Mouse (Mus musculus) testis, postnatal 14 days (tissue): ENCODE results near the gene Ndel1.
"Not testable (repeated sequence)": the region's sequence is repeated elsewhere in the genome, so short reads cannot be mapped to it uniquely, and the experiment has no call there.

Source experiments
- DNase-seq: peaks from one replicate; pipeline ENCODE4 v3.0.0; 2021; ENCODE audit warnings: low spot score

Gene Ndel1

GRCm38 (mm10) chr11:68850862-68851261 lies 20.8 kb downstream of the Ndel1 start:
- no peak for DNase-seq

DNA sequence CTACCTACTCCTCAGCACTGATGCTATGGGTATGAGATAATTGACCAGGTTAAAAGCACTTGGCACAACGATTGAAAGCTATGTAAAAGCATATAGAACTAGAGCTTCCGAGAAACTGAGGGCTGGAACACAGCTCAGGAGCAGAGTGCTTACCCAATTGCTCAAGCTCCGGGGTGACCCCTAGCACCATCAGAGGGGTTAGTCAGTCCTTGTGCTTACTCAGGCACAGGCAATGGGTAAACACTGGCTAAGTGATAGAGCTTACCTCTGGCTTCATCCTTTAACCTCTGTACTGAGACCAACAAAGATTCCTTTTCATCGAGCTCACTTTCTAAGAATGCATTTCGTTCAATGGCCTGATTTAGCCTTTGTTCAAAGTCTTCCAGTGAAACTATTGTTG lies 32.1 kb downstream of the Ndel1 start:
- DNase-seq = no peak

DNA sequence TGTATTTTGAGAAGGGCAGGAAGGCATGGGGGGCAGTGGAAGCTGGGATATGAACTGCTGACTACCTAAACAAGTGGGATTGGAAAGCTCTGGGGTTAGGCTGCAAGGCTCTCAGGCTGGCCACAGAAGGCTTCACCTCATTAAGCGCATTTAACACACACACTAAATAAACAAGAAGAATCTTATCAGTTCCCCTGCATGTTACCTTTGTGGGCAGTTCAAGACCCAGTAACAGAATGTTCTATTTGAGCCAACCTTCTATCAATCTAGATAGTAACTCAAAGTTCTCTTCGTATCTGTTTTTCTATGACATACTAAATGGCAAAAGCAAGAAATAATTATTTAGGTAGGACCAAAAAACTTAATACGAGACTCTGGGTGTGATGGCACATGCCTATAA lies 36.6 kb downstream of the Ndel1 start:
- no peak for DNase-seq

DNA sequence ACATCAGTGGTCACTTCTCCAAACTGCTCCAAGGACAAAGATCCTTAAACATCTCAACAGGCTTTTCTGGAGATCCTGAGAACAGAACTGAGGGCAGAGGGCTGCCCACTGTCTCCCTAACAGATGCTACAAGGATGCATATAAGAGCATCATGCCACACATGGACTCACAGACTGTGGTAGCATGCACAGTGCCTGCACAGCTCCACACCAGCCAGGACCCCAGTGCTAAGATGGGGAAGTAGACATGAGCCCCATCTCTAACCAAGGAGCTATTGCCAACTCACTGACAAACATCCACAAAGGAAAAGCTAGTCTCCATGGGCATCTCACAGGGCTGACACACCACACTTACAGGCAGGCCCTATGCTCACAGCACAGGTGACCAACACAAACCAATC lies 38.1 kb downstream of the Ndel1 start:
- DNase-seq = no peak

DNA sequence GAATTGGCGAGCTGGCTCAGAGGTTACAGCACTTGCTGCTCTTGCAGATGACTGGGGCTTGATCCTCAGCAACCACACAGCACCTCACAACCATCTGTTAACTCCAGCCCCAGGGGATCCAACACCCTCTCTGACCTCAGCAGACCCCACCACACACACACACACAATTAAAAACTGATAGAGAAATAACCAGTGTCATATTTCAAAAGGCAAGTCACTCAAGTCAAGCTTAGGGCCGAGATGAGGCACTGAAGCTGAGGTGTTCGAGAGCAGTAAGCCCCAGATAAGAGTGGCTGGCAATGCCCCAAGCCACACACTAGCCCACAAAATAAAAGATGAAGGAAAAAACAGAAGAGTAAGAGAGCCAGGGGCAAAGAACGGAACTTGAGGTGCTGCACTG lies 38.9 kb downstream of the Ndel1 start:
- no peak for DNase-seq

GRCm38 (mm10) chr11:68831580-68831979 lies 40.1 kb downstream of the Ndel1 start:
- DNase-seq = not testable (repeated sequence)

DNA sequence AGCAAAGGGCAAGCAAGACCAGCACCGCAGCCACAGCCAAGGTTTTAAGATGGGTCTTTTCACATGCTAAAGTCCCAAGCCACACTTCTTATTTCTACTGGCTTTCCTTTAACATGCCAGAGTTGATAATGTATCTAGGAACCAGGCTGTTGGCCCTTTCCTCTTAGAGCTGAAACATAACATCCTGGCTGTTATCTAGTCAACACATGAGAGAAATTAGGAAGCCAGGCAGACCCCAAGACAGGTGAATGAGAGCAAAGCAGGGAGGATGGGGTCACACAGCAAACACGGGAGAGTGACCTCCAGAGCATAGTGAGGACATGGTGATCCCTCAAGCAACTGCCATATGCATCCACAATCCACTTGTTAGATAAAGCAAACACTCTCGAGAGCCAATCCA lies 44.9 kb downstream of the Ndel1 start:
- DNase-seq = no peak

GRCm38 (mm10) chr11:68822326-68822725 lies 49.3 kb downstream of the Ndel1 start:
- DNase-seq = no peak

DNA sequence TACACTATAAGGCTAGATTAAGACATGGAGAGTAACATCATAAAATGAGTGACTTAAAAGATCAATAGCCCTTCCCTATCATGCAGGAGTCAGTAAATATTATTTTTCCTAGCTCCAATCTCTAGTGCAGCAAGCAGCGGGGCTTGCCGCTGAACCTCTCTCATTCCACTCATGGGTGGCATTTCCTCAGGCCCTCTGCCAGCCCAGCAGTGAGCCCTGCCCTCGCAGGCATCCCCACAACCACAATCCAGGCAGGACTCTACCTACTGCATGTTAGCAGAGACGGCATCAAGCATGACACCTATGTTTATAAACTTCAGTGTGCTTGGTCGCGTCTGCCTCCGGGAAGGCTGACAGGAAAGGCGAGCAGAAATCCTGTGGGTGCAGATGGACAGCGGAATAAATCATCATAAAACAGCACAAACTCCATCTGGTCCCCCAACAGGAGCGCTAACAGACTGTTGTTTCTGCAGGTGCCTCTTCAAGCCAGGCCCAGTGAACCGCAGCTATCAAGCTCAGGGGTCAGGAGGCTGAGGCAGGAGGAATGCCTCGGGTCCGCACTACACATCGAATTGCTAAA lies 52.3 kb downstream of the Ndel1 start:
- no peak for DNase-seq

- no peak for DNase-seq
Observed at GRCm38 (mm10) chr11:68818416-68818815, 53.2 kb downstream of the Ndel1 start.

DNA sequence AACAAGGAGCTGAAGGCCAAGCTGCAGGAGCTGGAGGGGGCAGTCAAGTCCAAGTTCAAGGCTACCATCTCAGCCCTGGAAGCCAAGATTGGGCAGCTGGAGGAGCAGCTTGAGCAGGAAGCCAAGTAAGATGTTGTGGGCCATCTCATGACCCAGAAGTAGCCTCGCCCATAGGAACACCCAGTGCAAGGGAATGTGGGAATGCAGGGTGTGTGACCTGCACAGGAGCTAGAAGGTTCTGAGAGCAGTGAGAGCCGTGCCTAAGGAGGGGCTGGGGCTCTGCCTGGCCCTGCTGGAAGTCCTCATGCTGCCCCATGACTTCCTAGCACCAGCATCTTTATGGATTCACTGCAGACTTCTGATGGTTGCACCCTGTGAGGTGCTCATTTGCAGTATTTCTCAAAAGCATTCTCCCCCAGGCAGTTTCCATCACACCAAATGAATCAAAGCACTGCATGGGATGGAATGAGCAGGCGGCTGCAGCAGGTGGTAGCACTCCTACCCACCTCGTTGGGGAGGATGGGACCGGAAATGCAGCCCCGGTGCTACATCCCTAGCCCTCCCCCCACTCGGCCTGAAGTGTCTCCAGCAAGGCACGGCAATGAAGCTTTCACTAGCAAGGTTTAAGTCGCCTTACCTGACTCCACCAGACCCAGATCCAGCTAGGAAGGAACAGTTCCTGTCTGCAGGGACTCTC lies 59.6 kb downstream of the Ndel1 start:
- no peak for DNase-seq

DNA sequence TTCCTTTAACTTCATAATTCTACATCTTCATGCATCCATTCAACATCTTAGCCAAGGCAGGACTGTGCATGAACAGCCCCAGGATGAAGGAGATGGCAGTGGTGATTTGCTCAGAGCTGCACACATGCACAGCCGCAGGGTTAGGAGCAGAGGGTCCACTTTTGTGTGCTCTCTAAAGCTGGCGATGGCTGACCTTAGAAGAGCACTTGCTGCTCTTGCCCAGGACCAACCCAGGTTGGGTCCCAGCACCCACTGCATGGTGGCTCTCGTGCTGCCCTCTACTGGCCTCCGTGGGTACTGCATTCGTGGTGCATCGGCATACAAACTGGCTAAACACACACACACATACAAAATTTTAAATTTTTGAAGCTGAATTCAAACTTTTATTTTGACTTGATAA lies 63.9 kb downstream of the Ndel1 start:
- peak; percentile 37 for DNase-seq

DNA sequence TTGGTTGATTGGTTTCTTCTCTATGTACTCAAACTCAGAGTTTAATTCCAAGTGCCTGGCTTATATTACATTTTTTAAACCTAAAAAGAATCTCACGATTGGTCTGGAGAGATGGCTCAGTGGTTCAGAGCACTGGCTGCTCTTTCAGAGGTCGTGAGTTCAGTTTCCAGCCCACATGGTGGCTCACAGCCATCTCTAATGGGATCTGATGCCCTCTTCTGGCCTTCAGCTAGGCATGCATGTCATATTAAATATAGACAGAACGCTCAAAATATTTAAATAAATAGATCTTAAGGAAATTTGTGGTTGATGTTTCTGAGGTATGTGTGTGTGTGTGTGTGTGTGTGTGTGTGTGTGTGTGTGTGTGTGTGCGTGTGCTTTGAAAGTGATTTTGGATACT lies 66.5 kb downstream of the Ndel1 start:
- DNase-seq = no peak

- DNase-seq = no peak
Observed at GRCm38 (mm10) chr11:68798258-68798657, 73.4 kb downstream of the Ndel1 start.

DNA sequence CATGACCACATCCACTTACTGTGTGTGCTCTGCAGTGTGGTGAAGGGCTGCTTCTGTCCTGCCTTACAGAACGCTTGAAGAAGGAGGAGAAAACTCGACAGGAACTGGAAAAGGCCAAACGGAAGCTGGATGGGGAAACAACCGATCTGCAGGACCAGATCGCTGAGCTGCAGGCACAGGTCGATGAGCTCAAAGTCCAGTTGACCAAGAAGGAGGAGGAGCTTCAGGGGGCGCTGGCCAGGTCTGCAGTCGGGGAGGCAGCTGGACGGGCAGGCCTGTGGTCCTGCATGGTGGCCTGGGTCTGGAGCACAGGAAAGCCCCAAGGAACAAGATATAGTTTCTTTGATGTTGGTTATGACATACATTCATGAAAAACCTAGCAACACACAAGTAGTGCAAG lies 79.9 kb downstream of the Ndel1 start:
- DNase-seq = no peak

GRCm38 (mm10) chr11:68790720-68791119 lies 80.9 kb downstream of the Ndel1 start:
- DNase-seq = no peak

- DNase-seq = no peak
Observed at GRCm38 (mm10) chr11:68787222-68787621, 84.4 kb downstream of the Ndel1 start.

GRCm38 (mm10) chr11:68785813-68786212 lies 85.8 kb downstream of the Ndel1 start:
- DNase-seq = no peak

GRCm38 (mm10) chr11:68782336-68782735 lies 89.3 kb downstream of the Ndel1 start:
- DNase-seq = no peak

GRCm38 (mm10) chr11:68780466-68781114 lies 91.1 kb downstream of the Ndel1 start:
- no peak for DNase-seq

GRCm38 (mm10) chr11:68779735-68780465 lies 91.8 kb downstream of the Ndel1 start:
- no peak for DNase-seq

GRCm38 (mm10) chr11:68778855-68779254 lies 92.8 kb downstream of the Ndel1 start:
- DNase-seq = no peak

- no peak for DNase-seq
Observed at GRCm38 (mm10) chr11:68777933-68778332, 93.7 kb downstream of the Ndel1 start.
